In the genomic region with DNA sequence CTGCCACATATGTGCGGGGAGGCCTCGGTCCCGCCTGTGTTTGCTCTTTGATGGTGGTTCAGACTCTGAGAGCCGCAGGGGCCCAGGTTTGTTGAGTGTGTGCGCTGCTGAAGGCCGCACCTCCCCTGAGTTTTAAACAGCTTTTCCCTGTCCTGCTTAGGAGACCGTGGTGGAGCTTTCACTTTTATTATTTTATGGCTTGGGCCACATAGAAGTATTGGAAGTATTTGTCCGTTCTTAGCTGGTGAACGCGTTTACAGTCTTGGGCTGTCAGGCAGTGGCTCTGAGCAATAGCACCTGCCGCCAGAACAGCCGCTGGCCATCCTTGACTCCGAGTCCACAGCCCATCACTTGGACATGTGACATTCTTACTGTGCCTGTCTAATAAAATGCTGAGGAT, we compare ENCODE assay signal across 17 mouse cellular contexts. TPM values are rescaled to one million over a fixed set of nuclear protein-coding genes. Genes with fewer than 3 reads are reported as not detected.
DNase-seq lines count a peak whose midpoint lies in the region; ATAC-seq and TF ChIP-seq lines count a peak whose summit lies in the region.
"Had no signal": no experiment of that assay in that cellular context is flagged by ENCODE, and none has a peak within 500 bp of the region (broad histone marks: within the 10 kb centered on the region; RNA-seq: fewer than 3 reads in every experiment).

No protein-coding gene starts in this region.

- TF ChIP-seq CTCF in kidney, postnatal 0 days (IDR thresholded peaks at IDR 0.05; ENCODE audit: low read depth) = no peak
- no peak for TF ChIP-seq CTCF in small intestine, adult 2 months (IDR thresholded peaks at IDR 0.05; ENCODE audit: extremely low read depth, insufficient read length, insufficient replicate concordance, low read depth, low read length)

- peaks cover 19% of the 10 kb centered on the region for H3K36me3 ChIP-seq in kidney, postnatal 0 days (ENCODE audit: insufficient read depth, low read length)
- peaks cover 23% of the 10 kb centered on the region for H3K36me3 ChIP-seq in intestine, embryonic 15.5 days
- peaks cover 35% of the 10 kb centered on the region for H3K36me3 ChIP-seq in lung, embryonic 15.5 days
- peaks cover 31% of the 10 kb centered on the region for H3K36me3 ChIP-seq in small intestine, adult 2 months (ENCODE audit: control insufficient read depth, insufficient read depth, low read length)

- no peaks in the 10 kb centered on the region for H3K4me1 ChIP-seq in kidney, postnatal 0 days (replicated peaks; ENCODE audit: insufficient read depth, low read length)
- peaks cover 14% of the 10 kb centered on the region; the same call in 1 of the 2 replicates for H3K4me1 ChIP-seq in intestine, embryonic 15.5 days (replicated peaks)
- peaks cover 5% of the 10 kb centered on the region; the same call in 1 of the 2 replicates for H3K4me1 ChIP-seq in lung, embryonic 15.5 days
- H3K4me1 ChIP-seq in small intestine, adult 2 months (ENCODE audit: control insufficient read depth, insufficient read depth, insufficient read length, low read length) = peaks cover 13% of the 10 kb centered on the region; the same call in 1 of the 2 replicates
- H3K4me1 ChIP-seq: embryonic facial prominence, embryonic 13.5 days; hindbrain, embryonic 10.5 days had no signal

- WGBS in kidney, postnatal 0 days = 32% methylated on average over 13 of the region's 13 CpGs
- WGBS in intestine, embryonic 15.5 days = 28% methylated on average over 13 of the region's 13 CpGs
- 55% methylated on average over 13 of the region's 13 CpGs for WGBS in lung, embryonic 15.5 days
- 21% methylated on average over 13 of the region's 13 CpGs for WGBS in small intestine, adult 2 months

- DNase-seq in kidney, postnatal 0 days (ENCODE audit: low spot score) = peak; percentile 84
- DNase-seq in kidney, adult 8-10 months = no peak
- DNase-seq in retina, embryonic 14.5 days (ENCODE audit: low spot score) = no peak
- no peak for DNase-seq in frontal cortex, adult 2 months (ENCODE audit: extremely low spot score in 1 of 2, low spot score in 1 of 2)
- DNase-seq: adrenal gland, postnatal 14 days; B cell, adult 2 months; cerebellum, adult 2 months; heart, adult 18-20 months had no signal

- H3K9me3 ChIP-seq in kidney, postnatal 0 days (replicated peaks; ENCODE audit: low read length) = no peaks in the 10 kb centered on the region
- H3K9me3 ChIP-seq in intestine, embryonic 15.5 days = no peaks in the 10 kb centered on the region
- H3K9me3 ChIP-seq in lung, embryonic 15.5 days = no peaks in the 10 kb centered on the region
- H3K9me3 ChIP-seq: embryonic facial prominence, embryonic 13.5 days; hindbrain, embryonic 10.5 days; limb, embryonic 13.5 days; megakaryocyte, embryonic 14.5 days had no signal

- H3K27ac ChIP-seq in kidney, postnatal 0 days = peak overlapping the region; percentile 27; the same call in 1 of the 2 replicates
- H3K27ac ChIP-seq in intestine, embryonic 15.5 days = peak overlapping the region; percentile 29; the same call in 1 of the 2 replicates
- peak overlapping the region; percentile 31; the same call in 1 of the 2 replicates for H3K27ac ChIP-seq in lung, embryonic 15.5 days
- H3K27ac ChIP-seq in small intestine, adult 2 months (ENCODE audit: insufficient read depth, low read depth, low read length) = peak overlapping the region; percentile 87
- H3K27ac ChIP-seq: embryonic facial prominence, embryonic 13.5 days; hindbrain, embryonic 10.5 days; limb, embryonic 13.5 days; liver, embryonic 14.5 days had no signal

- no peaks in the 10 kb centered on the region for H3K27me3 ChIP-seq in kidney, postnatal 0 days (ENCODE audit: insufficient read depth, low read length)
- no peaks in the 10 kb centered on the region for H3K27me3 ChIP-seq in intestine, embryonic 15.5 days (replicated peaks)
- no peaks in the 10 kb centered on the region for H3K27me3 ChIP-seq in lung, embryonic 15.5 days
- H3K27me3 ChIP-seq in small intestine, adult 2 months (ENCODE audit: control insufficient read depth, insufficient read depth, low read length) = no peaks in the 10 kb centered on the region
- H3K27me3 ChIP-seq: embryonic facial prominence, embryonic 13.5 days; limb, embryonic 13.5 days; megakaryocyte, embryonic 14.5 days had no signal

- H3K4me3 ChIP-seq in kidney, postnatal 0 days (replicated peaks; ENCODE audit: low read depth, low read length) = no peak overlapping the region
- H3K4me3 ChIP-seq in intestine, embryonic 15.5 days (replicated peaks) = no peak overlapping the region
- no peak overlapping the region for H3K4me3 ChIP-seq in lung, embryonic 15.5 days
- H3K4me3 ChIP-seq in small intestine, adult 2 months (ENCODE audit: low read depth, low read length) = peak overlapping the region; percentile 2; the same call in 1 of the 2 replicates
- H3K4me3 ChIP-seq: embryonic facial prominence, embryonic 13.5 days; hindbrain, embryonic 10.5 days; limb, embryonic 13.5 days; megakaryocyte, embryonic 14.5 days had no signal

- no peak overlapping the region for H3K9ac ChIP-seq in kidney, postnatal 0 days (ENCODE audit: low read depth, low read length)
- H3K9ac ChIP-seq in intestine, embryonic 15.5 days = no peak overlapping the region
- no peak overlapping the region for H3K9ac ChIP-seq in lung, embryonic 15.5 days
- H3K9ac ChIP-seq: embryonic facial prominence, embryonic 13.5 days; limb, embryonic 13.5 days; liver, embryonic 14.5 days had no signal

- TF ChIP-seq POLR2A in small intestine, adult 2 months (IDR thresholded peaks at IDR 0.05; ENCODE audit: low read depth, low read length) = no peak

- ATAC-seq in kidney, postnatal 0 days (replicated peaks; ENCODE audit: low FRiP score, low read depth) = peak; percentile 63; the same call in 1 of the 2 replicates
- ATAC-seq in intestine, embryonic 15.5 days = peak; percentile 61
- ATAC-seq in lung, embryonic 15.5 days (ENCODE audit: borderline replicate concordance, extremely low read depth, low FRiP score, low TSS enrichment) = peak; percentile 76; the same call in 1 of the 2 replicates
- ATAC-seq: forebrain, embryonic 16.5 days had no signal

- no peak overlapping the region for H3K4me2 ChIP-seq in kidney, postnatal 0 days (ENCODE audit: low read length)
- peak overlapping the region; percentile 24; the same call in 1 of the 2 replicates for H3K4me2 ChIP-seq in intestine, embryonic 15.5 days (replicated peaks)
- no peak overlapping the region for H3K4me2 ChIP-seq in lung, embryonic 15.5 days
- H3K4me2 ChIP-seq: embryonic facial prominence, embryonic 13.5 days; limb, embryonic 13.5 days had no signal

RNA-seq across cellular contexts. Expression of gene Donson, which starts 13.3 kb away (rescaled TPM):
- polyA plus RNA-seq in kidney, postnatal 0 days (2015; fragmentation: Nextera tagmentation; extraction: Ambion mirVana) = 10.6 and 12.6 TPM in 2 replicates
- 16.3 and 17.6 TPM in 2 replicates for polyA plus RNA-seq in intestine, embryonic 15.5 days (2015; fragmentation: Nextera tagmentation; extraction: Ambion mirVana)
- polyA plus RNA-seq in lung, embryonic 15.5 days (2015; fragmentation: Nextera tagmentation; extraction: Ambion mirVana) = 25.4 and 26.2 TPM in 2 replicates
- polyA plus RNA-seq in small intestine, adult 2 months (2012; rRNA removed) = 3.8 and 8.6 TPM in 2 replicates
- 28.6 and 30.5 TPM in 2 replicates for polyA plus RNA-seq in frontal cortex, adult 2 months (2012; rRNA removed)

RNA-seq across cellular contexts. Expression of gene Cryzl1, which starts 26.9 kb away (rescaled TPM):
- polyA plus RNA-seq in kidney, postnatal 0 days (2015; fragmentation: Nextera tagmentation; extraction: Ambion mirVana) = 74.6 and 74.8 TPM in 2 replicates
- 64.1 and 68.7 TPM in 2 replicates for polyA plus RNA-seq in intestine, embryonic 15.5 days (2015; fragmentation: Nextera tagmentation; extraction: Ambion mirVana)
- polyA plus RNA-seq in lung, embryonic 15.5 days (2015; fragmentation: Nextera tagmentation; extraction: Ambion mirVana) = 71.4 and 74.6 TPM in 2 replicates
- polyA plus RNA-seq in small intestine, adult 2 months (2012; rRNA removed) = 7.3 and 11.8 TPM in 2 replicates
- 107 and 121 TPM in 2 replicates for polyA plus RNA-seq in frontal cortex, adult 2 months (2012; rRNA removed)

RNA-seq across cellular contexts. Expression of gene Itsn1, which starts 27.2 kb away (rescaled TPM):
- 14.4 and 15.7 TPM in 2 replicates for polyA plus RNA-seq in kidney, postnatal 0 days (2015; fragmentation: Nextera tagmentation; extraction: Ambion mirVana)
- 16.2 and 16.4 TPM in 2 replicates for polyA plus RNA-seq in intestine, embryonic 15.5 days (2015; fragmentation: Nextera tagmentation; extraction: Ambion mirVana)
- 19.5 and 20.3 TPM in 2 replicates for polyA plus RNA-seq in lung, embryonic 15.5 days (2015; fragmentation: Nextera tagmentation; extraction: Ambion mirVana)
- 6.8 and 15.6 TPM in 2 replicates for polyA plus RNA-seq in small intestine, adult 2 months (2012; rRNA removed)
- polyA plus RNA-seq in frontal cortex, adult 2 months (2012; rRNA removed) = 76.0 and 78.5 TPM in 2 replicates

RNA-seq across cellular contexts. Expression of gene Son, which starts 54.6 kb away (rescaled TPM):
- 108 and 112 TPM in 2 replicates for polyA plus RNA-seq in kidney, postnatal 0 days (2015; fragmentation: Nextera tagmentation; extraction: Ambion mirVana)
- polyA plus RNA-seq in intestine, embryonic 15.5 days (2015; fragmentation: Nextera tagmentation; extraction: Ambion mirVana) = 100 and 101 TPM in 2 replicates
- polyA plus RNA-seq in lung, embryonic 15.5 days (2015; fragmentation: Nextera tagmentation; extraction: Ambion mirVana) = 108 and 110 TPM in 2 replicates
- polyA plus RNA-seq in small intestine, adult 2 months (2012; rRNA removed) = 41.6 and 67.5 TPM in 2 replicates
- 367 and 426 TPM in 2 replicates for polyA plus RNA-seq in frontal cortex, adult 2 months (2012; rRNA removed)

RNA-seq across cellular contexts. Expression of gene Gart, which starts 55.2 kb away (rescaled TPM):
- 68.5 and 71.0 TPM in 2 replicates for polyA plus RNA-seq in kidney, postnatal 0 days (2015; fragmentation: Nextera tagmentation; extraction: Ambion mirVana)
- polyA plus RNA-seq in intestine, embryonic 15.5 days (2015; fragmentation: Nextera tagmentation; extraction: Ambion mirVana) = 107 and 110 TPM in 2 replicates
- 111 and 118 TPM in 2 replicates for polyA plus RNA-seq in lung, embryonic 15.5 days (2015; fragmentation: Nextera tagmentation; extraction: Ambion mirVana)
- polyA plus RNA-seq in small intestine, adult 2 months (2012; rRNA removed) = 10.9 and 22.3 TPM in 2 replicates
- polyA plus RNA-seq in frontal cortex, adult 2 months (2012; rRNA removed) = 32.0 and 35.5 TPM in 2 replicates

Comparison
In these comparisons a context has a peak if more than half of its experiments do, and no peak if none do; other contexts are left out.
1. H3K27ac ChIP-seq: peak in every context shown above with its lines; median percentile 87 in small intestine, adult 2 months; 31 in lung, embryonic 15.5 days; 29 in intestine, embryonic 15.5 days; 27 in kidney, postnatal 0 days.